Mouse (Mus musculus): ENCODE data around the gene Tacc3. TPM values are rescaled to one million over a fixed set of nuclear protein-coding genes. Genes with fewer than 3 reads are reported as not detected.
A peak's percentile ranks its signal among the peaks of the same experiment; 100 is the strongest.

Tacc3 gene
- polyA plus RNA-seq, 1 experiment from 2014 or later: 45.9 TPM

DNA sequence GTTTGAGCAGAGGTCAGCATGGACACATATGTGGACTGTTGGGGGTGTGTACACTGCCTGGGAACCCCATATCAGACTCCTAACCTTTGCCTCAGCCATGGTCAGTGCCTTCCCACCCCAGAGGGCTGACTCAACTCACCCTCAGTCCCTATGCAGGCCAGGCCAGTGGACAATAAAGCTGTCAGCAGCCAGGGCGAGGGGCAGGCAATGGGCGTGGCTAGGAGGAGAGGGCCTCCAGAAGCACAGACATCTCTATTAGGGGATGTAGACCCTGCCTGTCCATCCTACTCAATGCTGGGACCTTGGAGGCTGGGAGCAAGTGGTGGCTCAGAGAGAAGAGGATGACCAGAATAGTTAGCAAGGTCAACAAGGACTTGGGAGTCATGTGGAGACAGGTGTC, 57.3 kb downstream of the Tacc3 start:
- Histone ChIP-seq H3K4me3 (replicated peaks; ENCODE audit: low read depth, low read length) (no peak overlapping the region), H3K4me2 (ENCODE audit: low read length) (no peak overlapping the region), H3K4me1 (ENCODE audit: control insufficient read depth, insufficient read depth, low read length) (no peaks in the 10 kb centered on the region), H3K36me3 (ENCODE audit: control insufficient read depth, insufficient read depth, low read length) (no peaks in the 10 kb centered on the region), H3K27me3 (ENCODE audit: control insufficient read depth, insufficient read depth, low read length) (peaks cover 10% of the 10 kb centered on the region; the same call in 1 of the 2 replicates), H3K9ac (replicated peaks; ENCODE audit: low read length) (no peak overlapping the region), H3K27ac (replicated peaks; ENCODE audit: low read depth, low read length) (no peak overlapping the region), H3K9me3 (ENCODE audit: control insufficient read depth, low read length) (no peaks in the 10 kb centered on the region)
- DNase-seq (no peak), ATAC-seq (ENCODE audit: low FRiP score, low TSS enrichment) (no peak)
- WGBS: 17% methylated on average over 2 of the region's 2 CpGs

GRCm38 (mm10) chr5:33716467-33716866, 58.5 kb downstream of the Tacc3 start:
- no peaks in the 10 kb centered on the region for H3K9me3 ChIP-seq (ENCODE audit: control insufficient read depth, low read length)
- WGBS: 81% methylated on average over 6 of the region's 6 CpGs
- ATAC-seq (ENCODE audit: low FRiP score, low TSS enrichment): no peak

GRCm38 (mm10) chr5:33718460-33718859, 60.5 kb downstream of the Tacc3 start:
- Histone ChIP-seq H3K4me2 (ENCODE audit: low read length) (no peak overlapping the region), H3K27me3 (ENCODE audit: control insufficient read depth, insufficient read depth, low read length) (peaks cover 10% of the 10 kb centered on the region; the same call in 1 of the 2 replicates), H3K4me3 (replicated peaks; ENCODE audit: low read depth, low read length) (no peak overlapping the region), H3K9ac (replicated peaks; ENCODE audit: low read length) (no peak overlapping the region), H3K4me1 (ENCODE audit: control insufficient read depth, insufficient read depth, low read length) (peaks cover 11% of the 10 kb centered on the region; the same call in 1 of the 2 replicates), H3K9me3 (ENCODE audit: control insufficient read depth, low read length) (no peaks in the 10 kb centered on the region), H3K36me3 (ENCODE audit: control insufficient read depth, insufficient read depth, low read length) (no peaks in the 10 kb centered on the region), H3K27ac (replicated peaks; ENCODE audit: low read depth, low read length) (no peak overlapping the region)
- 50% methylated on average over 5 of the region's 5 CpGs for whole genome bisulfite sequencing
- no peak for DNase-seq
- ATAC-seq (ENCODE audit: low FRiP score, low TSS enrichment): no peak

More at GRCm38 (mm10) chr5:33716467-33716866, 58.5 kb downstream of the Tacc3 start:
- Histone ChIP-seq H3K36me3 (ENCODE audit: control insufficient read depth, insufficient read depth, low read length) (no peaks in the 10 kb centered on the region), H3K4me1 (ENCODE audit: control insufficient read depth, insufficient read depth, low read length) (no peaks in the 10 kb centered on the region), H3K4me2 (ENCODE audit: low read length) (no peak overlapping the region), H3K9ac (replicated peaks; ENCODE audit: low read length) (no peak overlapping the region), H3K27me3 (ENCODE audit: control insufficient read depth, insufficient read depth, low read length) (peaks cover 10% of the 10 kb centered on the region; the same call in 1 of the 2 replicates), H3K27ac (replicated peaks; ENCODE audit: low read depth, low read length) (no peak overlapping the region), H3K4me3 (replicated peaks; ENCODE audit: low read depth, low read length) (no peak overlapping the region)
- DNase-seq: no peak

DNA sequence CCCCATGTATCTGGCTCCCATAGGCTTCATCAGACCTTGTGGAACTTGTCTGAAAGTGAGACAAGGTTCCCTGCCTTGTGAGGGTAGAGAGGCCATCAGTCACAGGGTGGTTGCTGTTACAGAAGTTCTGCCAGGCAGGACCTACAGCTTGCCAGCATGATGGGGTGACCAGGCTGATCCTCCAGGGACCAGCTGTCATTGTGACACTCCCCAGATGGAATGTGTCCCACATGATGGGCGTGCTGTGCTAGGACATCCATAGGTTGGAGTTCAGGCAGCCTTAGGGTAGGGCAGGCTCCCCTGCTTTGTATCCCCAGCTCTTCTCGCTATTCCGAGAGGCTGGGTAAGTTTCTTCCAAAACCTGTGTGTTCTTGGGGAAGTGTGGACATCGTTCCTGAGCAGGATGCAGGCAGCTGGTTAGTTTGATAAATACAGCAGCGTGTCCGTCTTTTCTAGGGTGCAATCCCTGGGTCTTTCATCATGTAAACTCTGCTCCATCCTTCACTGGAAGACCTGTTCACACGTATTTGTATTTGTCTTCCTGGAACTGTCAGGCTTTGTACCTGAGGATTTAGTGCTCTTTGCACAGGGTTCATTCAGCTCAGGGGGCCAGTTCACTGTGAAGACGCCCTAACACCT, 63.0 kb downstream of the Tacc3 start:
- Histone ChIP-seq H3K9ac (replicated peaks; ENCODE audit: low read length) (0 out of 2 replicates have a peak overlapping the region, but pooled peaks have one; percentile 60), H3K9me3 (ENCODE audit: control insufficient read depth, low read length) (no peaks in the 10 kb centered on the region), H3K4me1 (ENCODE audit: control insufficient read depth, insufficient read depth, low read length) (peaks cover 17% of the 10 kb centered on the region; the same call in 1 of the 2 replicates), H3K27me3 (ENCODE audit: control insufficient read depth, insufficient read depth, low read length) (peaks cover 16% of the 10 kb centered on the region), H3K4me3 (replicated peaks; ENCODE audit: low read depth, low read length) (peak overlapping the region; percentile 48), H3K36me3 (ENCODE audit: control insufficient read depth, insufficient read depth, low read length) (no peaks in the 10 kb centered on the region), H3K27ac (replicated peaks; ENCODE audit: low read depth, low read length) (no peak overlapping the region), H3K4me2 (ENCODE audit: low read length) (peak overlapping the region; percentile 96)
- ATAC-seq (ENCODE audit: low FRiP score, low TSS enrichment): no peak
- WGBS: 10% methylated on average over 8 of the region's 8 CpGs
- no peak for DNase-seq

DNA sequence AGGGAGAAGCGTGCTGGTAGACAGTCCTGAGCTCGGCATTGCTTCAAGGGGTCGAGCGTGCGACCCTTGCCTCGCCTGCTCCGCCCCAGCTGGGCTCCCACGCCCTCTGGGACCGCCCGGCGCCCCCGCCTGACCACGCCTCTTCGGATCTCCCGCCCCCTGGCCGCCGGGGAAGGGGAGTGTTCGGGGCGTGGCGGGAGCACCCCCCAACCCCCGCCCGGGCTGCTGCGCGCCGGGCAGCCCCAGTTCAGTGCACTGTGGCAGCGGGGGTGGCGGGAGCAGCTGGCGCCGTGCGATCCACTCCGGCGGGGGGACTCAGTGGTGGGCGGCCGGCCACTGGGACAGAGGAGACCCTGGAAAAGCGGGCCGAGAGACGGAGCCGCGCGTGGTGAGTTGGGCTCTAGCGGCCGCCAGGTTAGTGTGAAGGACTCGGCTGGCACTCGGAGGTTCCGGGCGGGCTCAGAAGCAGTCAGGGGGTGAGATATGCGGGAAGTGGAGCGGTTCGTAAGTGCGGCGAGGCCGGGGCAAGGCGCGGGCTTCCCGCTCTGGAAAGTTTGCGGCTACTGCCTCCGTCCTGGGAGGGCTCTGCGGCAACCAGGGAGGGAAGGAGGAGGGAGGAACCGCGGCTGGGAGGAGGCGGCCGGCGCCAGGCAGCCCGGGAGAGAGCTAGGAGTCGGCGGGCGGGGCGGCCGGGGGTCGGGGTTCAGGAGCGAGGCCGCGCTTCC, 63.8 kb downstream of the Tacc3 start, which contains the start of gene Fgfr3:
Gene Fgfr3 (plus strand): TSS at position 134 of the 725 bp plus-strand sequence.
- H3K4me1 ChIP-seq (ENCODE audit: control insufficient read depth, insufficient read depth, low read length): peaks cover 17% of the 10 kb centered on the region; the same call in 1 of the 2 replicates
- no peaks in the 10 kb centered on the region for H3K36me3 ChIP-seq (ENCODE audit: control insufficient read depth, insufficient read depth, low read length)
- peak within 1 kb of the TSS; percentile 60 for H3K9ac ChIP-seq (replicated peaks; ENCODE audit: low read length)
- H3K4me3 ChIP-seq (replicated peaks; ENCODE audit: low read depth, low read length): peak within 1 kb of the TSS; percentile 48
- no peaks in the 10 kb centered on the region for H3K9me3 ChIP-seq (ENCODE audit: control insufficient read depth, low read length)
- peak within 1 kb of the TSS; percentile 65 for H3K27ac ChIP-seq (replicated peaks; ENCODE audit: low read depth, low read length)
- H3K27me3 ChIP-seq (ENCODE audit: control insufficient read depth, insufficient read depth, low read length): peaks cover 23% of the 10 kb centered on the region
- DNase-seq (peak; percentile 74), ATAC-seq (ENCODE audit: low FRiP score, low TSS enrichment) (peak; percentile 59)
- H3K4me2 ChIP-seq (ENCODE audit: low read length): peak within 1 kb of the TSS; percentile 96
- WGBS: under 1% methylated on average over 69 of the region's 73 CpGs

DNA sequence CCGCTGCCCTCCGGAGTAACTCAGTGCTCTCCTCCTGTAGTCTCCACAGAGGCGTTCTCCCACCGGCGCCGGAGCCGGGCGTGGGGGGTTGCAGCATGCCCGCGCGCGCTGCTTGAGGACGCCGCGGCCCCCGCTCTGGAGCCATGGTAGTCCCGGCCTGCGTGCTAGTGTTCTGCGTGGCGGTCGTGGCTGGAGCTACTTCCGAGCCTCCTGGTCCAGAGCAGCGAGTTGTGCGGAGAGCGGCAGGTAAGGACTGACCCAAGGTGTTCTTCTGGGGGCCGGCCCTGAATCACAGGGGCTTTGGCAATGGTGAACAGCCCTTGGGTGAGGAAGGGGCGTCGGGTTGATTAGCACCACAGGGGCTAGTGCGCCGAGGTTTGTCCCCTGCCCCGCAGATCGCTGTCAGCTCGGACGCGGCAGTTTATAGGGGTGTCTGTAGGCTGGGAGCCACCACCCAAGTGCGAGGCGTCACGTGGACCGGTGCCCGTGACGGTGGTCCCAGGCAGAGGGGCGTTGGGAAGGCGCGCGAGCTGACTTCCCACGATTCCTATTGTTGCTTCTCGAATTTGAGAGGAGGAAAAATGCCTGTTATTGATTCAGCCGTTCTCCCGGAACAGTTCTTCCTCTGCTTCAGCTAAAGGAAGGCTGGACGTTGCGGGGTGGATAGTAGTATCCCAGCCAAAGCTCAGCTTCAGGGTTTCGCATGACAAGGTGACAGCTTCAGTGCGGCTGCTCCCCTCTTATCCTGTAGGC, 64.5 kb downstream of the Tacc3 start:
- ATAC-seq (ENCODE audit: low FRiP score, low TSS enrichment): peak; percentile 3; the same call in 1 of the 2 replicates
- no peaks in the 10 kb centered on the region for H3K36me3 ChIP-seq (ENCODE audit: control insufficient read depth, insufficient read depth, low read length)
- peaks cover 21% of the 10 kb centered on the region for H3K27me3 ChIP-seq (ENCODE audit: control insufficient read depth, insufficient read depth, low read length)
- H3K4me3 ChIP-seq (replicated peaks; ENCODE audit: low read depth, low read length): peak overlapping the region; percentile 48
- peak overlapping the region; percentile 60 for H3K9ac ChIP-seq (replicated peaks; ENCODE audit: low read length)
- under 1% methylated on average over 53 of the region's 53 CpGs for WGBS
- peaks cover 17% of the 10 kb centered on the region; the same call in 1 of the 2 replicates for H3K4me1 ChIP-seq (ENCODE audit: control insufficient read depth, insufficient read depth, low read length)
- H3K9me3 ChIP-seq (ENCODE audit: control insufficient read depth, low read length): no peaks in the 10 kb centered on the region
- peak; percentile 62 for DNase-seq
- peak overlapping the region; percentile 96 for H3K4me2 ChIP-seq (ENCODE audit: low read length)
- peak overlapping the region; percentile 65 for H3K27ac ChIP-seq (replicated peaks; ENCODE audit: low read depth, low read length)

DNA sequence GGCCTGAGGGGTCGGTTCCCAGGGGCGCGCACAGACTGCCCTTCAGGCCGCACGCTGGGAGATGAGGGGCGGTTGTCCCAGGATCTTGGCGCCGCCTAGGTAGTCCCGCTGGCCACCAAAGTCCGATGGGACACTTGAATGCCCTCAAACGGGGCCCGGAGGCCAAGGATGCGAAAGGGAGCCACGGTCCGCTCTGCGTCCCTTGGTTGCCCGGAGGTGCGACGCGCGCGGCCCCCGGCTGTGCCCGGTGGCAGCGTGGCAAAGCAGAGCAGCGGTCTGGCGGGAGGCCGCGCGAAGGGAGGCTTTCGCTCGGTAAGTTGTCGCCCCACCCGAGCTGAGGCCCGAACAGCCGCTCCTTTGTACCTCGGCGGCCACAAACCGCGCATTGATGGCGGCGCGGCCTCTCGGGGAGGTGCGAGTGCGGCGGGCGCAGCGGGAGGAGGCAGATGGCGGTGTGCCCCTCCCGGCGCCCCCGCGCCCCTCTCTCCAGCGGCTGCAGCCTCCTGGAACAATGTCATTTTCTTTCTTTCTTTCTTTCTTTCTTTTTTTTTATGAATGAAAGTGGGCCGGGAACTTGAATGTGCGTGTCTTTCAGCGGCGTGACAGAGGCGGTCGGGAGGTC, 65.2 kb downstream of the Tacc3 start:
- Histone ChIP-seq H3K36me3 (ENCODE audit: control insufficient read depth, insufficient read depth, low read length) (no peaks in the 10 kb centered on the region), H3K27me3 (ENCODE audit: control insufficient read depth, insufficient read depth, low read length) (peaks cover 21% of the 10 kb centered on the region), H3K4me1 (ENCODE audit: control insufficient read depth, insufficient read depth, low read length) (peaks cover 17% of the 10 kb centered on the region; the same call in 1 of the 2 replicates), H3K9me3 (ENCODE audit: control insufficient read depth, low read length) (no peaks in the 10 kb centered on the region), H3K9ac (replicated peaks; ENCODE audit: low read length) (peak overlapping the region; percentile 60), H3K4me3 (replicated peaks; ENCODE audit: low read depth, low read length) (peak overlapping the region; percentile 48), H3K27ac (replicated peaks; ENCODE audit: low read depth, low read length) (peak overlapping the region; percentile 65), H3K4me2 (ENCODE audit: low read length) (peak overlapping the region; percentile 96)
- peak; percentile 35; the same call in 1 of the 2 replicates for ATAC-seq (ENCODE audit: low FRiP score, low TSS enrichment)
- WGBS: 0% methylated on average over 61 of the region's 61 CpGs
- peak; percentile 77 for DNase-seq

Data from midbrain, embryonic 14.5 days (tissue).